Mouse (Mus musculus): Measurements from ENCODE around the gene Epha3. TPM values are rescaled to one million over a fixed set of nuclear protein-coding genes. Genes with fewer than 3 reads are reported as not detected.

The Epha3 gene
- total RNA-seq, 2 experiments from 2014 or later = 48.3 to 50.2 TPM

DNA sequence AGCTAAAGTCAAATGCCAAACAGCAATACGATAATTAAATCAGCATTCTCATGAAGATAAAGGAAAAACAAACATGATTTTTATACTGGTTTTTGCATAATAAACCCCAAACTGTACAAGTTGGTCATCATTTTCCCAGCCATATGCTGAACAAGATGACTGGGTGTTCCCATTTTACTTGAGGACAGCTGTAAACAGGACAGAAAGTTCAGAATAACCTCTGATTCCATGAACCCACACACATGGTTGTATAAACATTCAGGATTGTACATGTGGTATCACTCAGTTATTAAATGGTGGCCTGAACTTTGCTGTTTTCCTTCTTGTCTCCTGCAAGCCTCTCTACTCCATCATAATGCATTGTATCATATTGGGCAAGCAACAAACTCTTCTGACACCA, 346.3 kb downstream of the Epha3 start:
- no peak for DNase-seq
- intact Hi-C loops (cut with DNase I) = no loop called here

DNA sequence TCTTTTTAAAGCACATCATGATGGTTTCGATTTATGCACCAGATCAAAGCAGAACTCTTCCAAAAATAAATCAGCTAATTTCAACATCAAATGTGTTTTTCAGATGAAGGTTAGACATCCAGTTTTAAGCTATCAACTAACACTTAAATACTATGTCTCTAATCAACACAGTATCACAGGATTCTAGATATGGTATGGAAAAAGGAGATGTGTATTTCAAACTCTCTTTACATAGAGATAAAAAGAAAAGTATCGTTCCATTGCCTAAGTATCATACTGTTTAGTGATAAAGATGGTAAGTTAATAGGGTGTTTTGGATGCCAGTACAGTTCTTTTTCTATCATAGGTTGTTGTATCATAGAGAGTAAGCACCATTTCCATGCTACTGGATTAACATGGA, 353.9 kb downstream of the Epha3 start:
- intact Hi-C loops (cut with DNase I) = no loop called here
- no peak for DNase-seq

DNA sequence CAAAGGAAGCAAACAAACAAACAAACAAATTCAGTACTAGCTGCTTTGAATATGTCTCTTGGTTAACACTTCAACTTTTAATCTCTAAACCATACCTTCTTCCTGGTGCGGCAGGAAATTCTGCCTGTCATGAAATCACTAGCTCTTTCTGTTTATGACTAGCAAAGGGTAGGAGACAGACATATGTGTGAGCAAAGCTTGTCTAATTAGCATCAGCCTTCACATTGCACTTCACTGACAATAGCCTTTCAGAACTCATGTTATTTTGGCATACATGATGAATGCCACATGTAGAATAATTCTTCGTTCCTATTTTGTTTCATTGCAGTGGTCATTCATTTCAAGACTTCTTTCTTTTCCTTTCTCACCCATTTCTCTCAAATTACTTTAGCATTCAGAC, 357.5 kb downstream of the Epha3 start:
- intact Hi-C loops (cut with DNase I) = no loop called here

DNA sequence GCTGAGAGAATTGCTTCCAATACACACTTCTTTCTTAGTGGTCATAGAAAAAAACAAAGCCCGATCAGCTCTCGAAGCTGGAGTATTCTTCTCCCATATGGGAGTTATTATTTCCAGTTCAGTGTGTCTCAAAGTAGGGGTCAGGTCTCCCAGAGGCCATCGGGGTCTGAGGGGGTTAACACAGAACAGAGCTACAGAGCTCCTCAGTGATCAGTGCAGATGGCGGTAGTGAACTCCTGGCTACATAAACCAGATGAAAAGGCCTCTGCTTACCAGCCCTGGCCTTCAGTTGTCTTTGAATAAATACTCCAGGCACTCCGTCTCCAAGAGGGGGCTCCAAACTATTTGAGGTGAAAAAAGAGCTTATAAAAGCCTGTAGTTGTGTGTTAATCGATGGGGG, 362.5 kb downstream of the Epha3 start:
- no peak for DNase-seq
- intact Hi-C loops (cut with DNase I) = no loop called here

More for the DNA sequence above, 357.5 kb downstream of the Epha3 start:
- no peak for DNase-seq

DNA sequence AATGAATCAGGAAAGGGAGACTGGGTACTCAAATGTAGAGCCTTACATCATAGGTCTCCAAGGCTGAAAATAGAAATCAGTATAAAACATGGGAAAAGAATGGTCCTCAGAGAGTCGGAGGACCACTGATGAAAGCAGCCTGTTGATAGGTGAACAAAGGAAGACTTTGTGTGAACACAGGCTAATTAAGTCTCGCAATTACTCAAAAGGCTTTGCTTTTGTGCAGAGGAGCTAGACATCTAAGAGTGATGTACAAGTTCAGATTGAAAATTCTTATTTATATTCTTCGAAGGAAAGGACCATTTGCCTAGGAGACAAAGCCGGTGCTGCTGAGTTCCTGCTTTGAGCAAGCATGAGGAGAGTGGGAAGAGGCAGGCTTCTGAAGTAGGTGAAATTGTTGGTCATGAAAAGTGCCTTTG, 363.0 kb downstream of the Epha3 start:
- intact Hi-C loops (cut with DNase I) = no loop called here
- no peak for DNase-seq
